Mouse (Mus musculus) right cerebral cortex, adult 2 months (tissue): ENCODE data around the gene Hs6st3.

Source experiments
- DNase-seq, 2 experiments: peaks; one replicate each; pipeline ENCODE4 v3.0.0; 2021 to 2022; ENCODE audit warnings: low spot score in 2 of 2

Gene Hs6st3

GRCm38 (mm10) chr14:119781111-119781510 lies 643.0 kb downstream of the Hs6st3 start:
- DNase-seq = no peak

GRCm38 (mm10) chr14:119789457-119789856 lies 651.3 kb downstream of the Hs6st3 start:
- DNase-seq = no peak

GRCm38 (mm10) chr14:119797172-119797850 lies 659.2 kb downstream of the Hs6st3 start:
- DNase-seq = no peak

GRCm38 (mm10) chr14:119798561-119798960 lies 660.4 kb downstream of the Hs6st3 start:
- DNase-seq = peak; percentile 32 to 42

- DNase-seq = no peak
Measured at GRCm38 (mm10) chr14:119800856-119801255, 662.7 kb downstream of the Hs6st3 start.

GRCm38 (mm10) chr14:119813898-119814297 lies 675.8 kb downstream of the Hs6st3 start:
- DNase-seq = no peak

GRCm38 (mm10) chr14:119815616-119816015 lies 677.5 kb downstream of the Hs6st3 start:
- DNase-seq = no peak

- no peak for DNase-seq
Measured at GRCm38 (mm10) chr14:119820562-119820961, 682.4 kb downstream of the Hs6st3 start.

- no peak for DNase-seq
Measured at GRCm38 (mm10) chr14:119831165-119832011, 693.2 kb downstream of the Hs6st3 start.

GRCm38 (mm10) chr14:119832012-119832325 lies 693.8 kb downstream of the Hs6st3 start:
- no peak for DNase-seq

GRCm38 (mm10) chr14:119832940-119833339 lies 694.8 kb downstream of the Hs6st3 start:
- DNase-seq = no peak

GRCm38 (mm10) chr14:119834008-119834700 lies 696.0 kb downstream of the Hs6st3 start:
- no peak for DNase-seq

GRCm38 (mm10) chr14:119836051-119836450 lies 697.9 kb downstream of the Hs6st3 start:
- no peak for DNase-seq

GRCm38 (mm10) chr14:119847540-119847939 lies 709.4 kb downstream of the Hs6st3 start:
- DNase-seq = no peak

- DNase-seq = no peak
Measured at GRCm38 (mm10) chr14:119848759-119849298, 710.7 kb downstream of the Hs6st3 start.

- no peak for DNase-seq
Measured at GRCm38 (mm10) chr14:119849338-119849737, 711.2 kb downstream of the Hs6st3 start.

- DNase-seq = no peak
Measured at GRCm38 (mm10) chr14:119852139-119852538, 714.0 kb downstream of the Hs6st3 start.

- peak; percentile 57 to 67 for DNase-seq
Measured at GRCm38 (mm10) chr14:119857338-119858291, 719.5 kb downstream of the Hs6st3 start.

GRCm38 (mm10) chr14:119873617-119874016 lies 735.5 kb downstream of the Hs6st3 start:
- no peak for DNase-seq

GRCm38 (mm10) chr14:119892922-119893321 lies 754.8 kb downstream of the Hs6st3 start:
- DNase-seq = no peak

- no peak for DNase-seq
Measured at GRCm38 (mm10) chr14:119895097-119895496, 757.0 kb downstream of the Hs6st3 start.
